Mouse (Mus musculus) erythroblast, embryonic 14.5 days (primary cell): ENCODE results near the gene Tmprss13.

Source experiments
- GATA1 ChIP-seq: IDR thresholded peaks from 2 replicates; pipeline ENCODE4 v1.6.1; 2012; ENCODE audit warnings: low read length, inconsistent platforms, mixed read lengths
- TAL1 ChIP-seq: IDR thresholded peaks from 3 replicates; pipeline ENCODE4 v1.6.1; 2012; ENCODE audit warnings: low read length, inconsistent platforms, mixed read lengths

DNA sequence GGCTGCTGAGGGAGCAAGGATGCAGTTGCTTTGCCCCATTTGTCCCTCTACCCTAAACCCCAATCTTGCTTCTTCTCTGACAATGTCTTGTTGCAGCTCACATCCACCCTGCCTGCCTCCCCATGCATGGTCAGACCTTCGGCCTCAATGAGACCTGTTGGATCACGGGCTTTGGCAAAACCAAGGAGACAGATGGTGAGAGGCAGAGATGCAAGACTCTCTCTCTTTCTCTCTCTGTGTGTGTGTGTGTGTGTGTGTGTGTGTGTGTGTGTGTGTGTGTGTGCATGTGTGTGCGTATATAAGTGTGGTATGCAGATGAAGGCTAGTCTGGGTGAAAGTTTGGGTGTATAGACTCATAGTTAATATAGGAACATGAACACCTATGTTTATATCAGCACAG, 24.2 kb downstream of the Tmprss13 start:
- TF ChIP-seq GATA1, result no peak
- no peak for TF ChIP-seq TAL1
